Mouse (Mus musculus) testis, postnatal 14 days (tissue): ENCODE results near the gene Rnase1.
"Not testable (repeated sequence)": the region's sequence is repeated elsewhere in the genome, so short reads cannot be mapped to it uniquely, and the experiment has no call there.

Experiments used
- DNase-seq: peaks from one replicate; pipeline ENCODE4 v3.0.0; 2021; ENCODE audit warnings: low spot score

Rnase1 gene

GRCm38 (mm10) chr14:51146685-51147084 is at the start of gene Rnase1:
TSS of gene Rnase1 (minus strand) at chr14:51146785.
- DNase-seq: no peak

- no peak for DNase-seq
Observed at GRCm38 (mm10) chr14:51195681-51196080, 49.1 kb upstream of the Rnase1 start.

GRCm38 (mm10) chr14:51181051-51181450 is 34.5 kb upstream of the Rnase1 start:
- not testable (repeated sequence) for DNase-seq

- no peak for DNase-seq
Observed at GRCm38 (mm10) chr14:51173843-51174242, 27.3 kb upstream of the Rnase1 start.

GRCm38 (mm10) chr14:51172947-51173346 is 26.4 kb upstream of the Rnase1 start:
- DNase-seq: not testable (repeated sequence)

GRCm38 (mm10) chr14:51172095-51172865 is 25.7 kb upstream of the Rnase1 start:
- DNase-seq: not testable (repeated sequence)

- no peak for DNase-seq
Observed at GRCm38 (mm10) chr14:51166068-51166467, 19.5 kb upstream of the Rnase1 start.

GRCm38 (mm10) chr14:51165435-51165834 is 18.9 kb upstream of the Rnase1 start:
- no peak for DNase-seq

- not testable (repeated sequence) for DNase-seq
Observed at GRCm38 (mm10) chr14:51163323-51163722, 16.7 kb upstream of the Rnase1 start.

- not testable (repeated sequence) for DNase-seq
Observed at GRCm38 (mm10) chr14:51161976-51162375, 15.4 kb upstream of the Rnase1 start, which contains the start of gene Rnase2b. TSS of gene Rnase2b (plus strand) at chr14:51162260.

- DNase-seq: no peak
Observed at GRCm38 (mm10) chr14:51157072-51157471, 10.5 kb upstream of the Rnase1 start.

- no peak for DNase-seq
Observed at GRCm38 (mm10) chr14:51156736-51157068, 10.1 kb upstream of the Rnase1 start.

GRCm38 (mm10) chr14:51156056-51156735 is 9.6 kb upstream of the Rnase1 start:
- no peak for DNase-seq

GRCm38 (mm10) chr14:51152249-51152870 is 5.8 kb upstream of the Rnase1 start:
- no peak for DNase-seq

GRCm38 (mm10) chr14:51150206-51150831 is 3.7 kb upstream of the Rnase1 start:
- no peak for DNase-seq

- no peak for DNase-seq
Observed at GRCm38 (mm10) chr14:51149164-51149563, 2.6 kb upstream of the Rnase1 start.

- no peak for DNase-seq
Observed at GRCm38 (mm10) chr14:51148006-51148405, 1.4 kb upstream of the Rnase1 start.

- no peak for DNase-seq
Observed at GRCm38 (mm10) chr14:51145521-51145920, 1.1 kb downstream of the Rnase1 start.

- DNase-seq: no peak
Observed at GRCm38 (mm10) chr14:51144451-51144850, 2.1 kb downstream of the Rnase1 start.

GRCm38 (mm10) chr14:51143937-51144336 is 2.6 kb downstream of the Rnase1 start:
- DNase-seq: no peak

- no peak for DNase-seq
Observed at GRCm38 (mm10) chr14:51143287-51143686, 3.3 kb downstream of the Rnase1 start.

- DNase-seq: no peak
Observed at GRCm38 (mm10) chr14:51142568-51142967, 4.0 kb downstream of the Rnase1 start.
